Mouse (Mus musculus): ENCODE measurements around the gene 4930426L09Rik.
"Not testable (repeated sequence)": the region's sequence is repeated elsewhere in the genome, so short reads cannot be mapped to it uniquely, and the experiment has no call there.

DNA sequence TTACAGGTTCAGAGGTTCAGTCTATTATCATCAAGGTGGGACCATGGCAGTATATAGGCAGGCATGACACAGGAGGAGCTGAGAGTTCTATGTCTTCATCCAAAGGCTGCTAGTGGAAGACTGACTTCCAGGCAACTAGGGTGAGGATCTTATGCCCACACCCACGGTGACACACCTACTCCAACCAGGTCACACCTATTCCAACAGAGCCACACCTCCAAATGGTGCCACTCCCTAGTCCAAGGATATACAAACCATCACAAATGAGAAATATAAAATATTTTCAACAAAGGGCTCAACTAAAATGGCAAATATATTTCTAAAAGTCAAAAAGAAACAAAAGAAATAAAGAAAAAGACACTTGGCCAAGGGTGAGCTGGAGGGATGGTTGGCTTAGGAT, 12.4 kb downstream of the 4930426L09Rik start:
- TF ChIP-seq CTCF (IDR thresholded peaks at IDR 0.05); POLR2A (IDR thresholded peaks at IDR 0.05; ENCODE audit: insufficient read depth, low read depth, low read length); EP300 (IDR thresholded peaks at IDR 0.05; ENCODE audit: insufficient read depth, low read depth, low read length): not testable (repeated sequence)

Measured in heart, adult 2 months (tissue).